Mouse (Mus musculus): ENCODE results near the gene Tbc1d5. TPM values are rescaled to one million over a fixed set of nuclear protein-coding genes. Genes with fewer than 3 reads are reported as not detected.

Gene Tbc1d5
- polyA plus RNA-seq, 1 experiment = 11.2 TPM

- no peaks in the 10 kb centered on the region for H3K36me3 ChIP-seq (ENCODE audit: control insufficient read depth, insufficient read depth, low read length)
- WGBS = 91% methylated on average over 5 of the region's 5 CpGs
- H3K4me3 ChIP-seq (ENCODE audit: insufficient read depth, low read depth, low read length) = no peak overlapping the region
- no peak for TF ChIP-seq POLR2A (IDR thresholded peaks at IDR 0.05; ENCODE audit: low read depth, low read length)
- TF ChIP-seq CTCF (conservative IDR thresholded peaks at IDR 0.05; ENCODE audit: insufficient read depth, insufficient read length, low read depth, low read length) = no peak
- peaks cover 6% of the 10 kb centered on the region; the same call in 1 of the 2 replicates for H3K4me1 ChIP-seq (ENCODE audit: control insufficient read depth, insufficient read depth, low read length)
- H3K27me3 ChIP-seq (replicated peaks; ENCODE audit: control insufficient read depth, insufficient read depth, low read length) = no peaks in the 10 kb centered on the region
- no peak overlapping the region for H3K27ac ChIP-seq (ENCODE audit: insufficient read depth, low read depth, low read length)
- DNase-seq = no peak
Measured at GRCm38 (mm10) chr17:50762231-50762630, 416.9 kb downstream of the Tbc1d5 start.

GRCm38 (mm10) chr17:50761082-50761481, 418.1 kb downstream of the Tbc1d5 start:
- no peak for DNase-seq
- H3K36me3 ChIP-seq (ENCODE audit: control insufficient read depth, insufficient read depth, low read length) = no peaks in the 10 kb centered on the region
- TF ChIP-seq POLR2A (IDR thresholded peaks at IDR 0.05; ENCODE audit: low read depth, low read length) (no peak), CTCF (conservative IDR thresholded peaks at IDR 0.05; ENCODE audit: insufficient read depth, insufficient read length, low read depth, low read length) (no peak)
- H3K4me3 ChIP-seq (ENCODE audit: insufficient read depth, low read depth, low read length) = no peak overlapping the region
- H3K4me1 ChIP-seq (ENCODE audit: control insufficient read depth, insufficient read depth, low read length) = peaks cover 6% of the 10 kb centered on the region; the same call in 1 of the 2 replicates
- 47% methylated on average over 5 of the region's 5 CpGs for WGBS
- H3K27ac ChIP-seq (ENCODE audit: insufficient read depth, low read depth, low read length) = no peak overlapping the region
- no peaks in the 10 kb centered on the region for H3K27me3 ChIP-seq (replicated peaks; ENCODE audit: control insufficient read depth, insufficient read depth, low read length)

GRCm38 (mm10) chr17:50753356-50754138, 425.6 kb downstream of the Tbc1d5 start:
- no peaks in the 10 kb centered on the region for H3K4me1 ChIP-seq (ENCODE audit: control insufficient read depth, insufficient read depth, low read length)
- no peaks in the 10 kb centered on the region for H3K27me3 ChIP-seq (replicated peaks; ENCODE audit: control insufficient read depth, insufficient read depth, low read length)
- no peak for TF ChIP-seq CTCF (conservative IDR thresholded peaks at IDR 0.05; ENCODE audit: insufficient read depth, insufficient read length, low read depth, low read length)
- TF ChIP-seq POLR2A (IDR thresholded peaks at IDR 0.05; ENCODE audit: low read depth, low read length) = no peak
- no peak overlapping the region for H3K27ac ChIP-seq (ENCODE audit: insufficient read depth, low read depth, low read length)
- no peaks in the 10 kb centered on the region for H3K36me3 ChIP-seq (ENCODE audit: control insufficient read depth, insufficient read depth, low read length)
- DNase-seq = peak; percentile 48
- no peak overlapping the region for H3K4me3 ChIP-seq (ENCODE audit: insufficient read depth, low read depth, low read length)
- 68% methylated on average over 9 of the region's 9 CpGs for WGBS

GRCm38 (mm10) chr17:50752753-50753152, 426.4 kb downstream of the Tbc1d5 start:
- DNase-seq = no peak
- Histone ChIP-seq H3K36me3 (ENCODE audit: control insufficient read depth, insufficient read depth, low read length) (no peaks in the 10 kb centered on the region), H3K4me3 (ENCODE audit: insufficient read depth, low read depth, low read length) (no peak overlapping the region), H3K4me1 (ENCODE audit: control insufficient read depth, insufficient read depth, low read length) (no peaks in the 10 kb centered on the region), H3K27ac (ENCODE audit: insufficient read depth, low read depth, low read length) (no peak overlapping the region), H3K27me3 (replicated peaks; ENCODE audit: control insufficient read depth, insufficient read depth, low read length) (no peaks in the 10 kb centered on the region)
- 96% methylated on average over 3 of the region's 3 CpGs for WGBS
- TF ChIP-seq POLR2A (IDR thresholded peaks at IDR 0.05; ENCODE audit: low read depth, low read length) (no peak), CTCF (conservative IDR thresholded peaks at IDR 0.05; ENCODE audit: insufficient read depth, insufficient read length, low read depth, low read length) (no peak)

- DNase-seq = no peak
- WGBS = 89% methylated on average over 3 of the region's 3 CpGs
- Histone ChIP-seq H3K4me3 (ENCODE audit: insufficient read depth, low read depth, low read length) (no peak overlapping the region), H3K27ac (ENCODE audit: insufficient read depth, low read depth, low read length) (no peak overlapping the region), H3K36me3 (ENCODE audit: control insufficient read depth, insufficient read depth, low read length) (no peaks in the 10 kb centered on the region), H3K4me1 (ENCODE audit: control insufficient read depth, insufficient read depth, low read length) (no peaks in the 10 kb centered on the region), H3K27me3 (replicated peaks; ENCODE audit: control insufficient read depth, insufficient read depth, low read length) (no peaks in the 10 kb centered on the region)
- TF ChIP-seq CTCF (conservative IDR thresholded peaks at IDR 0.05; ENCODE audit: insufficient read depth, insufficient read length, low read depth, low read length) (no peak), POLR2A (IDR thresholded peaks at IDR 0.05; ENCODE audit: low read depth, low read length) (no peak)
Measured at GRCm38 (mm10) chr17:50751911-50752310, 427.2 kb downstream of the Tbc1d5 start.

- WGBS = 58% methylated on average over 2 of the region's 2 CpGs
- DNase-seq = no peak
- no peaks in the 10 kb centered on the region for H3K4me1 ChIP-seq (ENCODE audit: control insufficient read depth, insufficient read depth, low read length)
- H3K4me3 ChIP-seq (ENCODE audit: insufficient read depth, low read depth, low read length) = no peak overlapping the region
- no peaks in the 10 kb centered on the region for H3K27me3 ChIP-seq (replicated peaks; ENCODE audit: control insufficient read depth, insufficient read depth, low read length)
- no peak for TF ChIP-seq POLR2A (IDR thresholded peaks at IDR 0.05; ENCODE audit: low read depth, low read length)
- TF ChIP-seq CTCF (conservative IDR thresholded peaks at IDR 0.05; ENCODE audit: insufficient read depth, insufficient read length, low read depth, low read length) = no peak
- H3K27ac ChIP-seq (ENCODE audit: insufficient read depth, low read depth, low read length) = no peak overlapping the region
- no peaks in the 10 kb centered on the region for H3K36me3 ChIP-seq (ENCODE audit: control insufficient read depth, insufficient read depth, low read length)
Measured at GRCm38 (mm10) chr17:50750874-50751273, 428.3 kb downstream of the Tbc1d5 start.

GRCm38 (mm10) chr17:50741386-50741785, 437.8 kb downstream of the Tbc1d5 start:
- Histone ChIP-seq H3K27ac (ENCODE audit: insufficient read depth, low read depth, low read length) (no peak overlapping the region), H3K36me3 (ENCODE audit: control insufficient read depth, insufficient read depth, low read length) (no peaks in the 10 kb centered on the region; the same call in 1 of the 2 replicates), H3K4me3 (ENCODE audit: insufficient read depth, low read depth, low read length) (no peak overlapping the region), H3K27me3 (replicated peaks; ENCODE audit: control insufficient read depth, insufficient read depth, low read length) (no peaks in the 10 kb centered on the region), H3K4me1 (ENCODE audit: control insufficient read depth, insufficient read depth, low read length) (no peaks in the 10 kb centered on the region)
- TF ChIP-seq CTCF (conservative IDR thresholded peaks at IDR 0.05; ENCODE audit: insufficient read depth, insufficient read length, low read depth, low read length) = no peak
- TF ChIP-seq POLR2A (IDR thresholded peaks at IDR 0.05; ENCODE audit: low read depth, low read length) = no peak
- DNase-seq = no peak
- WGBS = 89% methylated on average over 6 of the region's 6 CpGs

All from kidney, adult 2 months (tissue).